Mouse (Mus musculus): ENCODE measurements at regions not wholly inside any gene's neighbourhood (a gene's known extent, or its start where the extent isn't known, plus 50 kb on each side); places are given as distances from the start of the nearest gene placed in this dataset.

- Histone ChIP-seq H3K4me1 (ENCODE audit: control insufficient read depth in 1 of 2, insufficient read depth in 2 of 2) (peaks cover 0 to 9% of the 10 kb centered on the region in 2 experiments; a peak in 1 of 4 replicates), H3K27me3 (replicated peaks) (no peaks in the 10 kb centered on the region), H3K9me3 (replicated peaks; ENCODE audit: low read length) (no peaks in the 10 kb centered on the region), H3K4me3 (replicated peaks in 1 of 3; ENCODE audit: low read depth in 2 of 3, low read length in 2 of 3, poor library complexity in 1 of 3) (no peak overlapping the region), H3K36me3 (replicated peaks in 1 of 2; ENCODE audit: control insufficient read depth in 1 of 2, insufficient read depth in 1 of 2, low read length in 1 of 2) (no peaks in the 10 kb centered on the region), H3K9ac (ENCODE audit: insufficient read depth, low read depth) (no peak overlapping the region), H3K27ac (ENCODE audit: insufficient read depth, low read depth) (no peak overlapping the region), H3K4me2 (ENCODE audit: insufficient read depth, low read depth, poor library complexity, severe bottlenecking) (no peak overlapping the region), H3K79me2 (replicated peaks; ENCODE audit: control insufficient read depth, extremely low read depth, insufficient read depth, poor library complexity, severe bottlenecking) (no peaks in the 10 kb centered on the region)
- dilution Hi-C loops (cut with MboI; ENCODE audit: extremely low pct_ligation_motif_present, extremely low pct_unique_long_range_greater_than_20kb, low sequenced_read_pairs) (no loop called here), in situ Hi-C loops (cut with MboI; ENCODE audit: low pct_ligation_motif_present, low pct_unique_long_range_greater_than_20kb, low sequenced_read_pairs) (no loop called here)
- DNase-seq (ENCODE audit: extremely low read depth) = no peak
- TF ChIP-seq CHD1 (IDR thresholded peaks at IDR 0.05; ENCODE audit: low read depth, low read length) (no peak), MEF2A (IDR thresholded peaks at IDR 0.05; ENCODE audit: borderline replicate concordance, low read depth, low read length) (no peak), ETS1 (conservative IDR thresholded peaks at IDR 0.05; ENCODE audit: low read depth, low read length) (no peak)
Observed at GRCm38 (mm10) chr3:128029565-128029915, 133.4 kb upstream of the Fam241a start.

DNA sequence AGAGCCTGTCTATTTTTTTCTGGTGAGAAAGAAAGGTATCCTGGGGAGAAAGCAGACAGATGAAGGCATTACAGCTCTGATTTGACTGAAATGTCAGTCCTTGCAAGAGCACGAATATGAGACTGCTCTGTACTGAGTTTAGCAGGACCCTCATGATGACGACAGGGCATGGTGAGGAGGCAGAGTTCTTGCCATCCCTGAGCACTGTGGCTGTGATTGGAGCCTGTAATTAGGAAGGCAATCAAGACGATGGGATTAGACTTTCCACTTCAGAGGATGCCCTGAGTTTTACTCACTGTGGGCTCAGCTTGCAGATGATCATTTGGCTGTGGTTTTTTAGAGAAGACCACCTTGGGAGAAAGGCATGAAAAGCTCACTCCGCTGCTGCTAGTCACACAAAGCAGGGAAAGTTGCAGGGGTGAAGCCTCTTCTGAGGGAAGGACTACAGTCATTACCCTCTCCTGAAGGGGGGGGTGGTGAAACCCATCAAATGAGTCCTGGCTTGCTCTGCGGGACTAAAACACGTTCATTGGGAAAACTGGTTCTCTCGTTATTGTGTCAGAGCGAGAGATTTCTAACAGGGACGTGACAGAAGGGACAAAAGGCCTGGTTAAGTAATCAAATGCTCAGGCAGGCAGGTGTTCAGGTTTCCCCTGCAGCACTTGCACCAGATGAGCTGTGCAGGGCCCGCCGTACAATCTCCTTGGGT lies 132.9 kb upstream of the Fam241a start:
- Histone ChIP-seq H3K4me3 (replicated peaks in 1 of 3; ENCODE audit: low read depth in 2 of 3, low read length in 2 of 3, poor library complexity in 1 of 3) (no peak overlapping the region), H3K27ac (ENCODE audit: insufficient read depth, low read depth) (no peak overlapping the region), H3K9me3 (replicated peaks; ENCODE audit: low read length) (no peaks in the 10 kb centered on the region), H3K4me2 (ENCODE audit: insufficient read depth, low read depth, poor library complexity, severe bottlenecking) (no peak overlapping the region), H3K36me3 (replicated peaks in 1 of 2; ENCODE audit: control insufficient read depth in 1 of 2, insufficient read depth in 1 of 2, low read length in 1 of 2) (no peaks in the 10 kb centered on the region), H3K4me1 (ENCODE audit: control insufficient read depth in 1 of 2, insufficient read depth in 2 of 2) (peaks cover 0 to 9% of the 10 kb centered on the region in 2 experiments; a peak in 1 of 4 replicates), H3K9ac (ENCODE audit: insufficient read depth, low read depth) (no peak overlapping the region), H3K79me2 (replicated peaks; ENCODE audit: control insufficient read depth, extremely low read depth, insufficient read depth, poor library complexity, severe bottlenecking) (no peaks in the 10 kb centered on the region), H3K27me3 (replicated peaks) (no peaks in the 10 kb centered on the region)
- dilution Hi-C loops (cut with MboI; ENCODE audit: extremely low pct_ligation_motif_present, extremely low pct_unique_long_range_greater_than_20kb, low sequenced_read_pairs) = no loop called here
- TF ChIP-seq USF2 (conservative IDR thresholded peaks at IDR 0.05; ENCODE audit: low read depth, low read length) (no peak), POLR2A (IDR thresholded peaks at IDR 0.05; ENCODE audit: low read depth, low read length) (no peak), ELF1 (IDR thresholded peaks at IDR 0.05; ENCODE audit: low read depth, low read length) (no peak), PAX5 (IDR thresholded peaks at IDR 0.05; ENCODE audit: low read length) (no peak), MXI1 (IDR thresholded peaks at IDR 0.05; ENCODE audit: low read depth, low read length) (no peak)
- in situ Hi-C loops (cut with MboI; ENCODE audit: low pct_ligation_motif_present, low pct_unique_long_range_greater_than_20kb, low sequenced_read_pairs) = no loop called here
- DNase-seq (ENCODE audit: extremely low read depth) = no peak

- H3K4me3 ChIP-seq (replicated peaks in 1 of 3; ENCODE audit: low read depth in 2 of 3, low read length in 2 of 3, poor library complexity in 1 of 3) = no peak overlapping the region
- H3K4me2 ChIP-seq (ENCODE audit: insufficient read depth, low read depth, poor library complexity, severe bottlenecking) = no peak overlapping the region
- DNase-seq (ENCODE audit: extremely low read depth) = no peak
- no peaks in the 10 kb centered on the region for H3K9me3 ChIP-seq (replicated peaks; ENCODE audit: low read length)
- no peak overlapping the region for H3K27ac ChIP-seq (ENCODE audit: insufficient read depth, low read depth)
- H3K36me3 ChIP-seq (replicated peaks in 1 of 2; ENCODE audit: control insufficient read depth in 1 of 2, insufficient read depth in 1 of 2, low read length in 1 of 2) = no peaks in the 10 kb centered on the region
- H3K9ac ChIP-seq (ENCODE audit: insufficient read depth, low read depth) = no peak overlapping the region
- in situ Hi-C loops (cut with MboI; ENCODE audit: low pct_ligation_motif_present, low pct_unique_long_range_greater_than_20kb, low sequenced_read_pairs) = no loop called here
- H3K79me2 ChIP-seq (replicated peaks; ENCODE audit: control insufficient read depth, extremely low read depth, insufficient read depth, poor library complexity, severe bottlenecking) = no peaks in the 10 kb centered on the region
- H3K27me3 ChIP-seq (replicated peaks) = no peaks in the 10 kb centered on the region
- TF ChIP-seq E2F4 (IDR thresholded peaks at IDR 0.05; ENCODE audit: insufficient replicate concordance, low read depth, low read length) = no peak
- TF ChIP-seq SIN3A (IDR thresholded peaks at IDR 0.05; ENCODE audit: low read length) = no peak
- TF ChIP-seq RCOR1 (conservative IDR thresholded peaks at IDR 0.05; ENCODE audit: low read depth, low read length) = no peak
- TF ChIP-seq ZKSCAN1 (IDR thresholded peaks at IDR 0.05; ENCODE audit: borderline replicate concordance, low read depth, low read length) = no peak
- TF ChIP-seq MAX (IDR thresholded peaks at IDR 0.05; ENCODE audit: low read length) = no peak
- TF ChIP-seq USF1 (IDR thresholded peaks at IDR 0.05; ENCODE audit: low read depth, low read length) = no peak
- TF ChIP-seq USF2 (conservative IDR thresholded peaks at IDR 0.05; ENCODE audit: low read depth, low read length) = no peak
- no peak for TF ChIP-seq MAFK (IDR thresholded peaks at IDR 0.05; ENCODE audit: insufficient replicate concordance, low read length)
- TF ChIP-seq SMC3 (IDR thresholded peaks at IDR 0.05; ENCODE audit: low read depth, low read length) = no peak
- no peak for TF ChIP-seq ELF1 (IDR thresholded peaks at IDR 0.05; ENCODE audit: low read depth, low read length)
- no peak for TF ChIP-seq CHD1 (IDR thresholded peaks at IDR 0.05; ENCODE audit: low read depth, low read length)
- TF ChIP-seq ETS1 (conservative IDR thresholded peaks at IDR 0.05; ENCODE audit: low read depth, low read length) = no peak
- TF ChIP-seq IRF4 (IDR thresholded peaks at IDR 0.05; ENCODE audit: low read depth, low read length) = no peak
- TF ChIP-seq PAX5 (IDR thresholded peaks at IDR 0.05; ENCODE audit: low read length) = no peak
- TF ChIP-seq POLR2A (IDR thresholded peaks at IDR 0.05; ENCODE audit: low read depth, low read length) = no peak
- no peak for TF ChIP-seq HCFC1 (IDR thresholded peaks at IDR 0.05; ENCODE audit: low read depth, low read length)
- no peaks in the 10 kb centered on the region for H3K4me1 ChIP-seq (ENCODE audit: control insufficient read depth in 1 of 2, insufficient read depth in 2 of 2)
- dilution Hi-C loops (cut with MboI; ENCODE audit: extremely low pct_ligation_motif_present, extremely low pct_unique_long_range_greater_than_20kb, low sequenced_read_pairs) = no loop called here
Observed at GRCm38 (mm10) chr3:128024856-128025255, 128.7 kb upstream of the Fam241a start.
